Mouse (Mus musculus) gastrocnemius, postnatal 4 days (tissue): ENCODE measurements around the gene Ccdc102a. TPM values are rescaled to one million over a fixed set of nuclear protein-coding genes. Genes with fewer than 3 reads are reported as not detected.
"Not testable (repeated sequence)": the region's sequence is repeated elsewhere in the genome, so short reads cannot be mapped to it uniquely, and the experiment has no call there.

Source experiments
- DNase-seq, 2 experiments: peaks; one replicate each; pipeline ENCODE4 v3.0.0; 2021 to 2022; ENCODE audit warnings: low spot score in 2 of 2, mixed read lengths in 2 of 2
- total RNA-seq, 2 experiments: library from RNA; stranded (reverse); gene quantifications; 2 replicates each; pipeline ENCODE4 v1.2.3; 2021

Ccdc102a gene
- total RNA-seq, 2 experiments from 2014 or later = 23.9 to 24.5 TPM

- DNase-seq = no peak
Measured at GRCm38 (mm10) chr8:94875871-94876150, 42.1 kb downstream of the Ccdc102a start.

- no peak for DNase-seq
Measured at GRCm38 (mm10) chr8:94875096-94875870, 42.6 kb downstream of the Ccdc102a start.

GRCm38 (mm10) chr8:94874358-94874757, 43.5 kb downstream of the Ccdc102a start:
- DNase-seq = peak; percentile 50 to 66

DNA sequence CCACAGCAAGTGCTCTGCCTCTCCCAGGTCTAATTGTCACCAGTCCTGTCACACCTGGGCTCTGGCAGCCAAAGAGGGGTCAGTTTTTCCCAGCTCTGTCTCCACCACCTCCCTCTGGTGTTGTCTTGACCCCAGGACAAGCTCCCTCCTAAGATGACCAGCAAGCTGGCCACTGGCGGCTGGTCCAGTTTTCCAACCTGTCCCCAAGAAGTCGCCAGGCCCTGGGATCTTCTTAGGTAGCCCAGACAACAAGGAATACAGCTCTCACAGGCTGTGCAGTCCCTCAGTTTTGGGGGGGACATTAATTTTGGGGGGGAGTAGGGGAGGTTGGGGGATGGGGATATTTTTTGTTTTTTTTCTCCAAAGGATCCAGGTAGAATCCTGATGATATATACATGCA, 45.3 kb downstream of the Ccdc102a start:
- no peak for DNase-seq

DNA sequence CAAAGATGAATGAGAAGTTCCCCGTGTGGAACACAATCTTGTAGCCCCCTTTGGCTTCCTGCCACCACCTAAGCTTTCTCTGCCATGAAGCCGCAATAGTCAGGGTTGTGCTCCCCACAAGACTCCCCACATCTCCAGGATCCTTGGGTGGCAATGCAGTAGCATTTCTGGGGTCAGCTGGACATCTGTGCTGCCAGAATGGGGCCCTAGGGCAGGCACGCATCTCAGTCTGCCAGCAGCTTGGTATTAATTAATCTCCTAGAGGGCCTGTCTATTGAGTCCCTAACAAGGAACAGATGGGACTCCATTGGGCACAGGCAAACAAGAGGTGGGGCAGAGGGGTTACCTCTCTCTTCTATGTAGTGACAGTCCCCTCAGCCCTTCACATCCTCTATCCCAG, 45.7 kb downstream of the Ccdc102a start:
- no peak for DNase-seq

- DNase-seq = peak in 1 of 2 experiments; percentile 61
Measured at GRCm38 (mm10) chr8:94871108-94871894, 46.6 kb downstream of the Ccdc102a start.

- peak in 1 of 2 experiments; percentile 57 for DNase-seq
Measured at GRCm38 (mm10) chr8:94870474-94871107, 47.3 kb downstream of the Ccdc102a start.

DNA sequence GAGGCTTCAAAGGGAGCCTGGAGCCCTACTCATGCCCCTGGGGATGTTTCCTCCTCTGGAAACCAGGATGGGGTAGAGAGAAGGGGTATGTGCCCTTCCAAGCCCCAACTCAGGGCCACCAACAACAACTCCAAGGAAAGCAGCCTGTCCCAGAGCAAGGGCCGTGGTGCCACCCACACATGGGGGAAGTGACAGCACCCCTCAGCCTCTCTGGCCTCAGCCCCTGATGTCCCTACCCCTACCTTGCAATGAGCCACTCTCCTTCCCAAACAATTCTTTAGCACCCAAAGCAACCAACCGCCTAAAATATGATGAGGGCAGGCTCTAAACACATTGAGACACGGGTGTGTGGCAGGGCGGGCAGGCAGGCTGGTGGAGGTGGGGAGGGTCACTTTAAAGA, 47.9 kb downstream of the Ccdc102a start:
- DNase-seq = no peak

GRCm38 (mm10) chr8:94869146-94869545, 48.8 kb downstream of the Ccdc102a start:
- DNase-seq = no peak

- DNase-seq = no peak
Measured at GRCm38 (mm10) chr8:94866921-94867320, 51.0 kb downstream of the Ccdc102a start.

DNA sequence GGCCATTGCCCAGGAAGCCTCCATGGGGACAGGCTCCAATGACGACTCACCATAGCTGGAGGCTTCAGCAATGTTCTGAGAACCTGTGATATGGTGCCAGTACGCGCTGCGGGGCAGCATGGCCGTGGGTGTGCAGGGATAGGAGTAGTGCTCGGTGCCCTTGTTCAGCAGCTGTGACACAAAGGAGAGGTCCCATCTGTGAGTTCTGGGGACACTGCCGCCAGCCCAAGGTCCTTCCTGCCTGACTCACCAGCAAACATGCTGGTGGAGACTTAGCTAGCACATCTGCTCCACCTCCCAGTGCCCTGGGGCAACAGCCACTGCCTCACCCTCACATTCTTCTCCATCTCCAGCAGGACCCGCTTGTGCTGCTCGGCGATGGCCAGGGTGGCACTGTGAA, 52.6 kb downstream of the Ccdc102a start:
- DNase-seq = no peak

DNA sequence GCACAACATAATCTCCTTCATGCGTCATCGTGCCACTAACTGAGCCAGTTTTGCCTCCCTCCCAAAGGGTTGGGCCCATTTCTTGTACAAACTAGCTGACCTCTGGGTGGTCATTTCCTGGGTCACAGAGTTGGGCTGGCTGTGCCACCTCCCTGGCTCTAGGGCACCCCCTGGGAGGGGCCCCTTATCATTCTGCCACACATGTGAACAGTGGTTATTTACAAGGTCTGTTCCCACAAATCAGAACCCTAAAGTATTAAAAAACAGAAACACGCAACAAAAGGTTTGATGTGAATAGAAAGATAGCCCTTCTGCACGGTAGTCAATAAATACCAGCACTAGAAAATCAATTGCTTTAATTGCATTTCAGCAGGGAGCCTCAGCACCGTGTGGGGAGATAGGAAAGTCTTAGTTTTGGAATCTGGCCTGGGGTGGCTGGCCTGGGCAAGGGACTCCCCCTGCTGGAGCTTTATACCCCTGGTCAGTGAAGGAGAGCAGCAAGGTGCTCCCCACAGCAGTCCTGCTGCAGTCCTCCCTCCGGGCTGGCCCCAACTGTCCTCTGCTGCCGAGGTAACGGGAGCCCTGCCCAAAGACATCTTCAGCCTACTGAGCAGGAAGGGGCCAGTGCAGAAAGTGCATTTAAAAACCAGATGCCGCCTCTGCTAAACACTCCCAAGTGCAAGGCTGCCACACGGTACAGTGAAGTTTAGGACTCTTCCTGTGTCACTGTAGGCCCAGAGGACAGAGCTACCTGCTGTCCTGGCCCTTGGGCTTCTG, 53.8 kb downstream of the Ccdc102a start:
- DNase-seq = no peak

DNA sequence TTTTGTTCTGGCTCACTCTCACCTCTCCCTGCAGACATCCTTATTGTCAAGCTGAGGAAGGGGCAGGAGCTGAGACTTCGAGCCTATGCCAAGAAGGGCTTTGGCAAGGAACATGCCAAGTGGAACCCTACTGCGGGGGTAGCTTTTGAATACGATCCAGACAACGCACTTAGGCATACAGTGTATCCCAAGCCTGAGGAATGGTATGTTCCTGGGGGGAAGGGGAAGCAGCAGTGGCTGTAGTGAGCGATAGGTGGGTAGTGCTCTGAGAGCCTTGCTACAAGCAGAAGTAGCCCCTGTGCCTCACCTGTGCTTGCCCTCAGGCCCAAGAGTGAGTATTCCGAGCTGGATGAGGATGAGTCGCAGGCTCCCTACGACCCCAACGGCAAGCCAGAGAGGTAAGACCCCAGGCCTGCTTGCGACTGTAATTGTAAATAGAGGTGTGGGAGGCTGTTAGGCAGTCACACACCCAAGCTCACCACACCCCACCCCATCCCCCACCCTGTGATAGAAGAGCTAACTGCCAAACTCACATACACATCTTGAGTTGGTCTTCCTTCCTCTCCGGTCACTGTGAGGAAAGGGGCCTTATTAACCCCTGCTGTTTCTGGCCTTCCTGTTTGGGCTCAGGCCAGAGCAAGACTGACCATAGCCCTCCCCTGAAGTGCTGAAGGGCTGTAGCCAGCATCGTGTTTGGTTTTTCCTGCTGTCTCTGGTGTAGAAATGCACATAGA, 55.2 kb downstream of the Ccdc102a start:
- no peak for DNase-seq

GRCm38 (mm10) chr8:94861352-94861910, 56.5 kb downstream of the Ccdc102a start:
- peak in 1 of 2 experiments; percentile 64 for DNase-seq

DNA sequence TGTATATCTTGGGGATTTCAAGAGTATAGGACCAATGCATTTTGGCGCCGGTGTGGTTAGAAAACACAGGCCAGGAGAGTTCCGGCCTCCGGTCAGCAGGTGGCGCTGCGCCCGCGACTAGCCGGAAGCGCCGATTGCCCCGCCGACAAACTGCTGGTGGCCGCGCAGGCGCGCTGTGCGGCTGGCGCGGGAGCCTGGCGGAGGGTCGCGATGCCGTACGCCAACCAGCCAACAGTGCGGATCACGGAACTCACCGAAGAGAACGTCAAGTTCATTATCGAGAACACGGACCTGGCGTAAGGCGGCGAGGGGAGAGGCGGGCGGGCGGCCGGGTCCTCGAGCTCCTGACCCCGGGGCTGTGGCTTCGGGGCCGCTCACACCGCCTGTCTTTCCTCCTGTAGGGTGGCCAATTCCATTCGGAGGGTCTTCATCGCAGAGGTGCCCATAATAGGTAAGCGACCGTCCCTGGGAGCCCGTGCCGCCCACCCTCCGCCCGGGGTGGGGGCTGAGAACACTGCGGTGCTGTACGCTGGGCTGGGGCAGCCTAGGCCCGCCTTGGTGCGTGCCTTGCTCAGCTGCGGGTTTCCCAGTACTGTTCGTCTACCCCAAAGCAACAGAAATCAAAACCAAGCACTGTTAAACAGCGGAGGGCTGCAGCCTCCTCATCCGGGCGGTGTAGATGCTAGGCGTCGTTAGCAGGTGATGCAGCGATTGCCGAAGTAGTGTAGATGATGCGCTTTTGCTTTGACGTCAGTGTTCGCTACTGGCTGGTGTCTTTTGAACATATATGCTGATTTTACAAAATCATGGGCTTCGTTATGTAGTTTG, 60.3 kb downstream of the Ccdc102a start, which contains the start of gene Polr2c:
Polr2c (plus strand) TSS at position 105 of the 828 bp plus-strand sequence.
- peak; percentile 88 to 90 for DNase-seq

GRCm38 (mm10) chr8:94857011-94857345, 60.9 kb downstream of the Ccdc102a start:
- no peak for DNase-seq

GRCm38 (mm10) chr8:94854761-94855160, 63.1 kb downstream of the Ccdc102a start:
- not testable (repeated sequence) for DNase-seq
